Mouse (Mus musculus): ENCODE measurements around the gene Nceh1. TPM values are rescaled to one million over a fixed set of nuclear protein-coding genes. Genes with fewer than 3 reads are reported as not detected.

The Nceh1 gene
- total RNA-seq, 2 experiments from 2014 or later: 79.8 to 82.2 TPM

DNA sequence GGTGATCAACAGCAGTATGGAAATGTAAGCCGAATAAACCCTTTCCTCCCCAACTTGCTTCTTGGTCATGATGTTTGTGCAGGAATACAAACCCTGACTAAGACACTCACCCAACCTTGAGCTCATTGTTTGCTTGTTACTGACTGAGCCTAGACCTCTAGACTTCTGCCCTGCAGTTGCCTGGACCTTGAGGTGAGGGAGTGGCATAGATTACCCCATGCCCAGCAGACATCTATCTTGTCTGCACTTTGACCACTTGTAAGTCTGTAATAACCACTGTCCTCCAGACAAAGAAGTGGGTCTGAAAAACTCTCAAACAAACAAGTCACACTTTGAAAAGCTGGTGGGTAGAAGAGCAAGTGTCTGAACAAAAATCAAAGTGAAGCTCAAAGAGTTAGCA lies 136.9 kb downstream of the Nceh1 start:
- no peak for DNase-seq (ENCODE audit: low spot score in 2 of 2)

DNA sequence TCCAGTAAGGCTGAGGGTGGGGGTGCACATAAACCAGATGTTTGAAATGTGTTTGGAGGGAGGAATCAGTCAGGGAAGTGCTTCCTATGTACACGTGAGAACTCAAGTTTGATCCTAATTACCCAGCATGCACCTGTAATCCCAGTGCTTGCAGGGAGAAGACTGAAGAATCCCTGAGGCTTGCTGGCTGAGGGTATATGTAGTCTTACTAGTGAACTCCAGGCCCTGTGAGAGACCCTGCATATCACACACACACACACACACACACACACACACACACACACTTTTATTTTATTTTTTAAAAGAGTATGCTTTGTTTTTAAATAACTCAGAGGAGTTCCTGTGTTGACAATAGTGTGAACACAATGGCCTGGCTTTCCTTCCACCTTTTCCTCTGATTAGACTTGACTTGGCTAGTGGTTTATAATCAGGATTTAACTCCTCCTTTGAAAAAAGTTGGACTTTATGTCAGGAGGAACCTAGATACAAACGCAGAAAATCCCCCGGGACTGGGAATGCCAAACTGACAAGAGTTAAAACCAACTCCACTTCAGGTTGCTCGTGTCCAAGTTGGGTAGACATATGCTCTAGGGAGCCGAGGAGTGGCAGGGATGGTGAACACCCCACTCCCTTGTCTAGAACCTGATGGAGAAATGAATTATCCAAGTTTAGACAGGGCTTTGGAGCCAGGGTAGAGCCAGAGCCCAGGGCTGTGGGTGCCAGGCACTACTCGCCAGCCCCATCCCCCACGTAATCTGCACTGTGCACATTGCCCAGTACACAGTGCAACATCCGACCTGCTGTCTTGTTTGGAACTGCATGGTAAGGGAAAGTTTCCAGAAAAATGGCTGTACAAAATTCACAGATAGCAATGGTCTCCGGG lies 138.1 kb downstream of the Nceh1 start:
- DNase-seq (ENCODE audit: low spot score in 2 of 2): peak; percentile 18 to 53

GRCm38 (mm10) chr3:27322591-27322990 lies 139.8 kb downstream of the Nceh1 start:
- no peak for DNase-seq (ENCODE audit: low spot score in 2 of 2)

GRCm38 (mm10) chr3:27323551-27323950 lies 140.8 kb downstream of the Nceh1 start:
- DNase-seq (ENCODE audit: low spot score in 2 of 2): no peak

DNA sequence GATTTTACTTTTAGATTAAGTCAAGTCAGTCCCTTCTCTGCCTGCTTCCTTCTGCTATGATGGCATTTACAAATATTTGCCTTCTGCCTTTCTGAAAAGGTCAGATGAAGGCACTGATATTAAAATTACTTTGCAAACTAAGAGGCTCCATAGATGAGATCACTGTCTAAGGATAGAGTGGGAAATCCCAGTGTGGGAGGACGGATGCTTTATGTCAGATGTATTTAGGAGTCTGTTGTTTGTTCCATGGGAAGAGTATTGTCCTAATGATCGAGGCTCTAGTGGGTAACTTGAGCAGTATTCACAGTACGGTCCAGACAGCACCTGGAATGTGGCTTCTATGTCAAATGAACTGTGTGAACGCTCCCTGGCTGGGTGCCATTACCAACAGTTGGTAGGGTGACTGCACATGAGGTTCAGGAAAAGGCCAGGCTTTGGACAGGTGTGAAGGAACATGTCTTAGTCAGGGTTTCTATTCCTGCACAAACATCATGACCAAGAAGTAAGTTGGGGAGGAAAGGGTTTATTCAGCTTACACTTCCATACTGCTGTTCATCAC lies 143.9 kb downstream of the Nceh1 start:
- no peak for DNase-seq (ENCODE audit: low spot score in 2 of 2)

GRCm38 (mm10) chr3:27330706-27331105 lies 147.9 kb downstream of the Nceh1 start:
- no peak for DNase-seq (ENCODE audit: low spot score in 2 of 2)

Other genes starting within 250 kb of the Nceh1 start
- 1 to 10 TPM; 2.9 to 4.3 TPM for gene Ect2, start 29.1 kb upstream of the Nceh1 start, total RNA-seq (2021)
- 1 to 10 TPM; 1.2 to 1.9 TPM for gene Tnfsf10, start 134.1 kb downstream of the Nceh1 start, total RNA-seq (2021)
- gene Ghsr, start 188.4 kb downstream of the Nceh1 start, total RNA-seq (2021): 1 to 10 TPM in 1 of 2 experiments, under 1 TPM in 1; 0.69 to 1.1 TPM

All from layer of hippocampus, postnatal 10 days (tissue).